Mouse (Mus musculus): ENCODE data around the gene Klb. TPM values are rescaled to one million over a fixed set of nuclear protein-coding genes. Genes with fewer than 3 reads are reported as not detected.

Gene Klb
- polyA plus RNA-seq (2017; shearing (Covaris generic)), result not detected

GRCm38 (mm10) chr5:65348168-65348567 is at the start of gene Klb:
Gene Klb (plus strand): TSS chr5:65348314.

GRCm38 (mm10) chr5:65335298-65336074 is 12.6 kb upstream of the Klb start, which contains the start of gene Rfc1:
Gene Rfc1 (minus strand): TSS chr5:65335670.

GRCm38 (mm10) chr5:65390648-65391644 is 42.8 kb downstream of the Klb start, which contains the start of the genes Rpl9 and Lias:
Gene Rpl9 (minus strand): TSS chr5:65391444.
Gene Lias (plus strand): TSS chr5:65391497.

Other genes starting within 250 kb of the Klb start
- 14.0 TPM for gene Klhl5, start 240.8 kb upstream of the Klb start, polyA plus RNA-seq (2017; shearing (Covaris generic))
- gene Wdr19, start 148.6 kb upstream of the Klb start, polyA plus RNA-seq (2017; shearing (Covaris generic)), result 3.7 TPM
- gene Rfc1, start 12.6 kb upstream of the Klb start, polyA plus RNA-seq (2017; shearing (Covaris generic)), result 50.3 TPM
- gene Rpl9, start 43.1 kb downstream of the Klb start, polyA plus RNA-seq (2017; shearing (Covaris generic)), result 926 TPM
- gene Lias, start 43.2 kb downstream of the Klb start, polyA plus RNA-seq (2017; shearing (Covaris generic)), result 53.2 TPM
- gene Ugdh, start 87.6 kb downstream of the Klb start, polyA plus RNA-seq (2017; shearing (Covaris generic)), result 45.7 TPM
- gene Gm43552, start 144.5 kb downstream of the Klb start, polyA plus RNA-seq (2017; shearing (Covaris generic)), result 1.8 TPM
- gene Smim14, start 188.9 kb downstream of the Klb start, polyA plus RNA-seq (2017; shearing (Covaris generic)), result 185 TPM
- gene Ube2k, start 188.9 kb downstream of the Klb start, polyA plus RNA-seq (2017; shearing (Covaris generic)), result 118 TPM

Data from CD4-positive, CD25-positive, alpha-beta regulatory T cell (primary cell).